Mouse (Mus musculus) lung, adult 2 months (tissue): Measurements from ENCODE around the gene Astn2.

Experiments used
- CTCF ChIP-seq: fragments of 200-500 bp; IDR thresholded peaks from 2 replicates; pipeline ENCODE4 v1.5.1; 2011; ENCODE audit warnings: mild to moderate bottlenecking, low read length, control low read depth; ENCODE audit not compliant: insufficient read depth
- POLR2A ChIP-seq: fragments of 200-500 bp; IDR thresholded peaks from 2 replicates; pipeline ENCODE4 v1.6.1; 2011; ENCODE audit warnings: low read depth, mild to moderate bottlenecking, control low read depth, low read length, borderline replicate concordance; ENCODE audit errors: extremely low read depth

- TF ChIP-seq CTCF (no peak), POLR2A (no peak)
These were observed 228.4 kb downstream of the Astn2 start for GRCm38 (mm10) chr4:66175887-66176533.
